Mouse (Mus musculus) thymus, postnatal 10 days (tissue): ENCODE data around the gene Gab1.

Experiments
- DNase-seq, 2 experiments: peaks; one replicate each; pipeline ENCODE4 v3.0.0; 2021; ENCODE audit warnings: low spot score in 2 of 2

Gene Gab1

DNA sequence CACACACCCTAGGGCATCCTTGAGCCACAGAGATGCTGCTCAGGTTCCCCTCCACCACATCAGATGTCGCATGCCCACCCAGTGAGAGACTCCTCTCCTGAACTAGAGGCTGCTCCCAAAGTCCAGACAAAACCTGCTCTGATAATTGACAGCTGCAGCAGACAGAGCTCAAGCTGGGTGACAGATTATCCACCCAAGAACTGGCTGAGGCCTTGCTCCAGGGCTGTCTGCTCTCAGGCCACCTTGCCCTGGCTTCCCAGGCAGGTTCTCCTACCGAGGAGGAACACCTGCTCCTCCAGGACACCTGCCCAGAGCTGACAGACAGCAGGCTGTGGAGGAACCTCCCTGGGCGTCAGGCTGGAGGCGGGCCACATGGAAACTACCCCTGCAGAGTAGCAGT, 7.6 kb downstream of the Gab1 start:
- DNase-seq: no peak

DNA sequence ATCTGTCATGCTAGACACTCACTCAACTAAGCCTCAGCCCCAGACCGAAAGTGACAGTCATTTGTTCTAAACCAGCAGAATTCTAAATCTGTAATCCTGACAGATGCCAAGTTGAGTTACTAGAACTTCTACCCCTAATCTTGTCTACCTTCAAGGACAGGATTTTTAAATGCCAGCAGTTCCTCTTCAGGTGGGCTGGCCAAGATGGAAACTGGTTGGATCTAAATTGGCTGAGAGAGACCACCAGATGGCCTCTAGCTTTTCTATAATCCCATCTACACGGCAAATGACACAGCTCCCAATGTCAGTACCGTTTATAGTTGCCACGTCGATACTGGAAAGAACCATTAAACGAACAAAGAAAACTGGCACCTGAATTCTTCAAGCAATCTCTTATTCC, 8.9 kb downstream of the Gab1 start:
- DNase-seq: no peak

DNA sequence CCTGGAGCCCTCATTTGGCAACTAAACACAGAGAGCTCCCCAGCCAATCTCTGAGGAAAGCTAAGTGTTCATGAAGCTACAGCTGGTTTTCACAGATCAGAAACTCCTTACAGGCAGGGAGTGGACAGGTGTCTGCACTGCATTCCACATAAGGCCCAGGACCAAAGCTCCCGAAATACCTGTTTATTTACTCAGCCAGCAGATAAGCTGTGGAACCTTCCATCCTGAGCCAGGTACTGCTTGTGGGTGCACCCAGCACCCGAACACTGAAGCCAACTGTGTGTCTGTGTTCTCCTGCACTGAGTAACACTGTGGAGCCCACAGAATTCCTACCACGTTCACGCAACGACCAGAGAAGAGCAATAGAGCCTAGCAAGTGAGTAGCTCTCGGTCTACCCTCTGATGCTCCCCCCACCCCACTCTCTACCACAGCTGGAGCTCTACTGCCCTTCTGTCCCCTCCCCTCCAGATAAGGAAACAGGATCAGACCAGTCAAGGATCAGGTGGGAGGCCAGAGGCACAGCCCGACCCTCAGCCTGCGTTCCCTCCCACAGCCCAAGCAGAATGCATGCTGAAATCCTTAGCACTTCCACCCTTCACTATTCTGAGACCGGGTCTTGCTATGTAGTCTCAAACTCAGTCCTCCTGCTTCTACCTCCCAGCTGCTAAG, 9.6 kb downstream of the Gab1 start:
- DNase-seq: no peak

DNA sequence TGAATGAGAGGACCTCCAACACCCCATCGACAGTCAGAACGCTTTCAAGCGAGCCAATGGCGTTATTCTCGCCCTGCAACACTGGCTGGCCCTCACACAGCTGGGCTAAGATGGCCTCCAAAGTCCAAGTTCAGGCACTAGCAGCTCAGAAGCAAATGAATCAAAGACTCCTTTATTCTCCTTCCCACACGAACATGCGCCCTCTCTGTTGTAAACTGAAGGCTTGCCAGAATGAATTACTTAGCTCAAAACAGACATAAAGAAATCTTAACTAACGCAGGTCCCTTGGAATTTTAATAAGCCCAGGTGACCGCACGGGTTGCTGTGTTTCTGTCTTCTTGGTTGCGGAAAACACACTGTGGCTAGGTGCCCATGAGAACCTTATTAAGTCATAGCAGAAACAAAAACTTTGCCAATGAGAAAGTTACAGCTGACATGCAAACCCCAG, 10.4 kb downstream of the Gab1 start:
- DNase-seq: no peak

DNA sequence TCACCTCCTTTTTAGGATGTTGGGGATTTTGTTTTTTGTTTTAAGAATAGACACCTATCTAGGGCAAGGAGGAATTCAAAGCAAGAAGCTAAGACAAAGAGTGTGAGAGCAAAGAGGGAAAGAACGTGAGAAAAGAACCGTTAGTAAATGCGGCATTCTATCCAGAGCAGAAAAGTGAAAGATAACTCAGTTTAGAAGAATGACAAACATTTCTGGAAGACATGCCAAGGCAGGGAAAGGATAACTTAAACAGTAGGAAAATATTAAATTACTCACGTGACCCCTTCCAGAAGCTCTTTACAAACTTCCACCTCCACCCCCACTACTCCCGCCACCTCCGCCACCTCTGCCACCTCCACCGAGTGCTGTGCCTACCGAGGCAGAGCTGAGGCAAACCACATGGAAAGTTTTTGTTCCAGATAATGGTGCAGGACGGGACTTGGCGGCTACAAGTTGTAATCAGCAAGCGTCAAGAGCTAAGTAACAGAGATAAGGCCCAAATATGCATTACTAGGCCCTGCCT, 11.5 kb downstream of the Gab1 start:
- no peak for DNase-seq

DNA sequence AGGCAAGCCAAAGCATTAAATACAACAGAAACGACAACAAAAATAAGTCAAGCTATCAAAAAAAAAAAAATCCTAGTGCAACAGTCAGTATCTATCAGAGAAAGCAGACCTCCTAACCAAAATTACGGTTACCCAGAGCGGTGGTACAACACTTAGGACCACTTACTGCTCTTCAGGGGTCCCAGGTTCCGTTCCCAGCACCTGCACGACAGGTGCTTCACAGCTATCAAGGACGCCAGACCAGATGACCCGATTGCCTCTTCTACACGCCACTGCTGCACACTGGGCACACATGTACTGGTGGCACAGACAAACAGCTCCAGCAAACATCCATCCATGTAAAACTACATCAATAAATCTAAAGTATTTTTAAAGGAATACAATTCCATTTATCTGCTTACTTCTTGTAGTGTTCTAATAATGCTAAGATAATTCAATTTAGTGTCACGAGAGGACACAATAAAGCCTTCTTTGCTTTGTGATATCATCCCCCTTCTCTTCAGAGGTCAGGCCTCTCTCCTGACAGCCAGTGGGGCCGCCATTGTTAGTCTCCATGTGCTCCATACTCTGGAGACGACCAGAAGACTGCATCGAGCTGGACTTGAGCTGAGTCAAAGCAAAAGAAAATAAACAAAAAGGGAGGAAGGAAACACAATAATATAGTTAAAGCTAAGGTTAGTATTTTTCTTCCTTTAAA, 12.2 kb downstream of the Gab1 start:
- no peak for DNase-seq

DNA sequence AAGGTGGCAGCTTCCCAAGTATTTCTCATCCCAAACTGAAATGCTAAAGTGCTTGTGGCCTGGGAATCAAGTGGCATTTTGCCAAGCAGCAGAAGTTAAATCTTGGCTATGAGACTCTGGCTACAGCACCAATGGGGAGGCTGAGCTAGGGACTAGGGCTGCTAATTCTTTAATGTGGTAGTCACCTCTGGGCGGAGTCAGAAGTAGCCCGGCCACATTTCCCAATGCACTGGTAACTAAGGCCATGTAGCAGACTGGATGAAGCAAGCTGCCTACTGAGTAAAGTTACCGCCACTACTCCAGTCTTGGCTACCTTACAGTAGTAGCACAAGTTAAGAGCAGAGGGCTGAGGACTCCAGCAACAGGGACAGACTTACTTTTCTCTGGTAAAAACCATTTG, 12.7 kb downstream of the Gab1 start:
- DNase-seq: no peak

DNA sequence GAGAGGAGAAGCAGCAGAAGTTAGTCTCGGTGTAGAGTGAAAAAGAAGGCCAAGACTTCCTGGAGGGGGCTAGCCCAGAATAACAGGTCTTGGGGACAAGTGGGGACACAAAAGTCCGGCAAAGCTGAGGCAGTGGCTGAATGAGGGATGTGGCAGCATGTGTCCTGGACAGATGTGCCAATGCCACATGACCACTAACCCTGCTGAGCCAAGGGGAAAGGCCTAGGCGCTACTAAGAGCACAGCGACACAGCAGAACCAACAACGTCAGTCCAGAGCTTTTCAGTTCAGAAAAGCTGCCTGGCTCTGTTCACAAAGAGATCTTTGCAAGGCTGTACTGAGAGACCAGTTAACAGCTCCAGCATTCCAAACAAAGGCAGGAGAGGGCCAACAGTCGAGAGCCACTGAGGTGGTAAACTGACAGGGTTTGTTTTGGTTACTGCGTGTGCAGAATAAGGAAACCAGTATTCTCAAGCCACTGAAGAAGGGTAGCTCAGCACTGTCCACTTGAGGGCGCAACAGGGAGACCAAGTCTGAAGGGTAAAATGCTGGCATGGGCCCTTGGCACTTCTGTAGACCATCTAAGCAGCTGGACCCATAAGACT, 15.0 kb downstream of the Gab1 start:
- no peak for DNase-seq

DNA sequence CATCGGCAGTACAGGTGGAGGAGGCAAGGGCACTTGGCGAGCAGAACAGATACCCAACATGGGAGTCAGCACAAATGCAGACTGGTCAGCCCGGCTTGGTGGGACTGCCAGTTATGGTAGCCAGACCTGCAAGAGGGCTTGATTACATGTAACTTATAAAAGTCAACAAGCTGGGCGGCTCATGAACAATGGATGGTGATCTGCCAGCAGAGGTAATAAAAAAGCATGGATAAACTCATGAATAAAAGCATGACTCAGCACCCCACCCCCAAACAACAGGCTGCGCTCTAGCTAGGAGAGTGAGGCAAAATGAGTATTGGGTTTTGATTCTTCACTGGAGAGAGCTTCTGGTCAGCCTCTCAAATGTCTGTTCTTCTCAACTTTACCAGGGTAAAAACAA, 16.9 kb downstream of the Gab1 start:
- no peak for DNase-seq

DNA sequence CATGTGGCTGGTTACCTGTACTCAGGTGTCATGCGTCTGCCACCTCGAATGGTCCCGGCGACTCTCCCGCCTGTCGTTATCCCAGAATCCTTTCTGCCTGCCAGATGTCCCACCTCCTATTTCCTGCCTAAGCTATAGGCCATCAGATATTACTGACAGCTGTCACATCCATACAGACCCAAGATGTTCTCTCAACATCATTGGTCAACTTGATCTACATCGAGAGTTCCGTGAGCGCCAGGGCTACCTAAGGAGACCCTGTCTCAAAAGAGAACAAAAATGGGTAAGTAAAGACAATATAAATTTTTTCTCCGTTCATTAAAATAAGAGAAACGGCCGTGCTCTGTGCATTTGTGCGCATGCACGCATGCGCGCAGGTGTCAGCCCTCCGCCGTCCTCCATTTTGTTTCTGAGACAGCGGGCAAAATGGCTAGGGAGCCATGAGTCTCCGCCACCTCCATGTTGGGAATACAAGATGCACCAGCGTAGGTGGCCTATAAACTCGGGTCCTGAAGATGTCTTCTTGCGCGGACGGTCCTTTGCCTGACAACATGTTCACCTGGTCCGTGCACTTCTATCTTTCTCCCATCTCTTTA, 21.0 kb downstream of the Gab1 start:
- DNase-seq: no peak

DNA sequence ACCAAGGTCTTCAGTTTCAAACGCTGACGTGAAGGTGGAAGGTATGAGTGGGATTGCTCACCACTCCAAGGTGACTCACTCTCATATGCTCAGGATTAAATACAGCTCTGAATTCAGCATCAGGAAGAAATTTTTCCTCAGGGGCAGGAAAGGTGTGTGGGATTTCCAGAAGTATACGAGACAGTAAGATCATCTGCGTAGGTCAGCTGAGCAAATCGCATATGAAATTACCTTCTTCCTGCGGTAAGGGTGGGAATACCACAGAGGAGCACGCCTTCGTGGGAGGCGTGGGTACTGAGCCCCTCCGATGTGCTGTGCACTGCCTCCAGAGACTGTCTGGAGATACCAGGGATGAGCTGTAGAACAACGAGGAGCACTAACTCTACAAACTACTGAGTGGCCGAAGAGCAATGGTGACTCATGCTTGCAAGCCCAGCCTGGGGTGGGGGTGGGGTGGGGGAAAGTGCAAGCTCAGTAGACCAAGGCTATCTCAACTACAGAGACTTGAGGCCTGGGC, 22.4 kb downstream of the Gab1 start:
- DNase-seq: no peak

DNA sequence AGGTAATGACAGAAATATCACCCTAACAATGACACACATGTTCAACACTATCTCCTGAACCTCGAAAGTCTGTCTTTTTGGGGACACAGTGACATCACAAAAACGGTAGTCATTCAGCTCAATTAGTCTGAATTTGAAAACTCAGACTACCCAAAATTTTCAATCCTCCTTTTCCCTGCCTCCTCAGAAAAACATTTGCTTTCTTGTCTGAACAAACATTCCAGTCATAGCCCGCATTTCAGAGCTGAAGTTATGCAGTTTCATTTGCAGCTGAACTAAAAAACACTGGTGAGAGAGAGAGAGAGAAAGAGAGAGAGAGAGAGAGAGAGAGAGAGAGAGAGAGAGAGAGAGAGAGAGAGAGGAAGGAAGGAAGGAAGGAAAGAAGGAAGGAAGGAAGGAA, 23.2 kb downstream of the Gab1 start:
- DNase-seq: no peak

DNA sequence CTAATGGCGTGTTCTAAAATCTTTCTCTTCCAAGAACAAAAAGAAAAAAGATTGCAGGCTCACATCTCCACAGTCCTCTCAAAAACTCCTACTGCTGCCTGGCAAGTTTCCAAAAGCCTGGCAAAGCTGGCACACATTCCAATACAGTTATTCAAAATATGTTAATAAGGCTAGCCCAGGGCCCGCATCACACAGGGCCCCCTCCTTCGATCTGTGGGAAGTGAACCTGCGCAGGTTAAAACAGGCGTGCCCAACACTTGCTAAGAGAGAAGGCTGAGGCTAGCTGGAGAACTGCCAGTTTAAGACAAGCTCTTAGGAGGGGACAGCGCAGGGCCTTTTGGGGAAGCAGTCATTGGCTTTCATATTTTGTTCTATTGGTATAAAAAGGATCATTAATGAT, 23.7 kb downstream of the Gab1 start:
- DNase-seq: no peak

DNA sequence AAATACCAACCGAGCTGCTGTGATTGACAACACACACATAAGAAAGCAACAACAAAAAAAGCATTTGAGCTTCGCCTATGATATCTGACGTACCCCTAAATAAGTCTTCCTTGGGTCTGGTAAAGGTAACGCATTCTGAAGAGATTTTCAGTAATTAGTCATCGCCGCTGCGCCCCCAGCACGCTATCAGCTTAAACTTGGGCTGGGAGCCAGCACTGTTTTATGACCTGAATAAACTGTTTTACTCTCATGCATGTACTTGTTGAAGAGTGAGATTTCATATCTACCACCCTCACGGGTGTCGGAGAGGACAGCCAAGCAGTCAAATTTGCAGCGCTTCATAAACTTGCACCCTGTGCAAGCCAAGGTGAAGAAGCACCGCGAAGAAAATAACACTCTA, 26.7 kb downstream of the Gab1 start:
- no peak for DNase-seq

DNA sequence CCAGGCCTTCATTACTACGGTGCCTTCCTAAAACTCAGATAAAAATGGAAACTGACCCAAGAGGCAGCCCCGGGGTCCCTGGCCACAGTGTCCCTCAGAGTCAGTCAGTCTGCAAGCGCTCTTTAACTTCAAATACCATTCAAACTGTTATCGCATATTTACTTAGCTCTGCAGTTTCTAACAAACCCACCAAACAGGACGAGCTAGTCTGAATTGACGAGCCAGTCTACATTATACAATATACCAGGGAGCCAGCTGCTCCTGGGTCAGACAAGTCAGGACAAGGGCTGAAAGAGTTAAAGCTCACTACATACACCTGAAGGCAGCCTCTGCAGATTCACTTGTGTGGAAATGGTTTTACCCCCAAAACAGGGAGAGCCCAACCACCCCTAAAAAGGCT, 27.1 kb downstream of the Gab1 start:
- no peak for DNase-seq

DNA sequence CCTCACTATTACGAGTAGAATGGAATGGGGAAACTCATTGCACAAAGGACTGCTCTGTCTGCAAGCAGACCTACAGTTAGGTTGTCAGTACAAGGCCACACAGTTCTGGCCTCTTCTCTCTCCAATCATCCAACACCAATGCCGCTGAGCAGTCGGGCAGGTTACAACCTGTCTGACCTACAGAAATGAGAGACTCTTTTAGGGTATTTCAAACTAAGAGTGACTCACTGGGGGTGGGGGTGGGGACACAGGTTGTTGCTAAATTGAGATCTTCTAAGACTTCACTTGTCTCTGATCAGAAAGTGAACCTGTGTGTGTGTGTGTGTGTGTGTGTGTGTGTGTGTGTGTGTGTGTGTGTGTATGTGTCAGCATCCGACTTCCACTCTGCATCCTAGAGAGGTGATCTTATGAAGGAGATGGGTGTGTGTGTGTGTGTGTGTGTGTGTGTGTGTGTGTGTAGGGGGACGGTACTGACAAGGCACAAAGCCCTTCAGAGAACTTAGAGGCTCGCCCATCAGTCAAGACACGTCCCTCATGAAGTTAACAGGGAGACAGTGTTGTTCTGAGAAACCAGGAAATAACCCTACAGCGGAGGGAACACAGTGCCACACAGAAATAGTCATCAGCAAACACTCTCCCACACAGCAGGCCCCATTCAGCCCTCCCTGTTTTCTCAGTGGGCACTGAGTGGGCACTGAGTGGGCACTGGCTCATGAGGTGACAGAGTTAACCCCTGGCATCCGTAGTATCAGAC, 27.7 kb downstream of the Gab1 start:
- no peak for DNase-seq

DNA sequence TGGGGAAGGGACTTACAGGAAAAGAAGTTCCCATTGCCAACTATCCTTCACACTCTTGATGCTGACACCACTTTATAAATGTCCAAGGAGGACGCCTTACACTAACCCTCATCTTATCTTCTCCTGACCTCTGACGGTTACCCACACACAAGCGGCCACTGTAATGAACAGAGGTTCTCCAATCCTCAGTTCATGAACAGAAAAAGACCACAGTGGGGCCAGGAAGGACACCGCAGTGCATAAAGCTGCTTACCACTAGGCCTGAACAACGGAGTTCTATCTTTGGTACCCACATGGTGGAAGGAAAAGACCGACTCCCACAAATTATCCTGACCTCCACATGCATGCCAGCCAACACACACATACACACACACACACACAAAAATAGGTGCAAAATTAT, 28.7 kb downstream of the Gab1 start:
- DNase-seq: no peak

DNA sequence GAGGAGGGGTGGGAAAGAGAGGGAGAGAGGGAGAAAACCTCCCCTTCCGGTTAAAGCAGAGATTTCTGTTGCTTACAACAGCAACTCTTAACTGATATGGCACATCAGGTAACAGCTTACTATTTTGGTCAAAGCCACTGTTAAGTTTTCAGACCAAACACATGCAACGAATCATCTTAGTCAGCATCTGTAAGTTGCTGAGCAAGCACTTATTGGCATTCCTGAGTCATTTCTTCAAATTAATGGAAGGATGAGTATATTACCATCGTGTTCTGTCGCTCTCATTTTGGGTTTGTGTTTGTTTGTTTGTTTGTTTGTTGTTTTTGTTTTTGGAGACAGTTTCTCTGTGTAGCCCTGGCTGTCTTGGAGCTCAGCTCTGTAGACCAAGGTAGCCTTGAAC, 30.3 kb downstream of the Gab1 start:
- DNase-seq: no peak

DNA sequence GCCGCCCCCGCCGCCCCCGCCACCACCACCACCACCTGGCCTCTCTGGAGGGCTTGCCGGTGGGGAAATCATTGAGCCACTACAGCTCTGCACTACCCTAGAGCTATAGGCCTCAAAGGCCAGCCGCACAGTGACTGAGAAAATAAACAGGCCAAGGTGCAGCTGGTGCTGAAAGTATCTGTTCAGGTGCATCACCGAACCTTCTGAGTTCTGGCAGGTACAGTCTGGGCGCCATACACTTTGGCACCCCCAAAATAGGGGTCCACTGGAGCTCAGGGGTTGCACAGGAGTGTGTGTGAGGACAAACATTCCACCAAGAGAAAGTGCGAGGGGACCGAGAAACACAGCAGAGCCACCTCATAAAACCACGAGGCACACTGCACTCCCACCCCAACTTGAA, 31.7 kb downstream of the Gab1 start:
- DNase-seq: no peak

DNA sequence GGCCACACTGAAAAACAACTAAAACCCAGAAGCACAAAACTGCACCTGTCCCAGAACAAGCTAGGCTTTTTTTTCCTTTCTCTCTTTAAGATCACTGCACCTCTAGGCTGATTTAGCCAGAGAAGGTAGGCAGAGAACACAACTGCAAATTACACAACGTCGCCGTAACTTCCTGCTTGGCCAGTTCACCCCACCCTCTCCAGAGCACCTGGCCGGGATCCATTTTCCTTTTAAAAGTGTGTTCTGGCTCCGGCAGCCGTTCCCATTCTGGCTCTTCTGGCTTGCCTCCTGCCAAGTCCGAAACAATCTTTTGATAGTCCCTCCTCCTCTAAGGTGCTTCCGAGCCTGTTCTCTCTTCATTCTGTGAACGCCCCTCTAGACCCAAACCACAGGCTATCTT, 32.4 kb downstream of the Gab1 start:
- no peak for DNase-seq

DNA sequence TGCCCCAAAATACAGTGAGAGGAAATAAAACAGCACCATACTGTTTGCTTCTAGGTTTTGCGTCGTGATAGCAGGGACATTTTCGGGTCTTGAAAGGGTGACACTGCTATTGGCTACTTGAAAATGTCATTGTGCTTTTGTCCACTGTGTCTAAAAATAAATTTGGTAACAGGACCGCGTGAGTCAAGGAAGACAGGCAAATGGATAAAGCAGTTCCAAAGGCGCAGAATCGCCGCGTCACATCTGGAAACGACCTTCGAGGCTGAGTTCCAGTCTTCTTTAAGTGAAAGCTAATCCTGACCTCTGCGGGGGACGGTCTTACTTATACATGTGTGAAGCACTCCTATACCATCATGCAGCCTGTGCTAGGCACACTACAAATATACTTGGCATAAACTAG, 35.0 kb downstream of the Gab1 start:
- no peak for DNase-seq
